Mouse (Mus musculus) spleen, adult 2 months (tissue): Measurements from ENCODE around the gene Pcyt1a.

Source experiments
- CTCF ChIP-seq: fragments of 200-500 bp; IDR thresholded peaks from 2 replicates; pipeline ENCODE4 v1.5.1; 2011; ENCODE audit warnings: mild to moderate bottlenecking, inconsistent platforms; ENCODE audit not compliant: insufficient read depth, insufficient read length, insufficient replicate concordance; ENCODE audit errors: extremely low read depth
- POLR2A ChIP-seq: fragments of 200-500 bp; IDR thresholded peaks from 2 replicates; pipeline ENCODE4 v1.6.1; 2011; ENCODE audit warnings: low read depth, low read length, inconsistent platforms

- TF ChIP-seq CTCF (no peak), POLR2A (no peak)
These were observed 27.9 kb upstream of the Pcyt1a start for GRCm38 (mm10) chr16:32402818-32403217.
